Mouse (Mus musculus) monocyte, adult 5-6 weeks (primary cell): ENCODE data around the gene Hoxd8. TPM values are rescaled to one million over a fixed set of nuclear protein-coding genes. Genes with fewer than 3 reads are reported as not detected.

Experiments used
- ATAC-seq: fragments of 153-309, 156-312 bp; replicated peaks from 2 replicates; pipeline ENCODE4 v1.8.0; 2017; ENCODE audit warnings: mild to moderate bottlenecking; ENCODE audit not compliant: low TSS enrichment, insufficient number of reproducible peaks, severe bottlenecking, poor library complexity, low FRiP score
- total RNA-seq: library from RNA; stranded (forward); fragments of 200-1000, 200-491, 200-594 nt; gene quantifications from 3 replicates; pipeline ENCODE4 v1.2.3, GENCODE M21; 2017

The Hoxd8 gene
- total RNA-seq, 1 experiment from 2014 or later, result not detected

- ATAC-seq, result no peak
These were observed 11.0 kb upstream of the Hoxd8 start for GRCm38 (mm10) chr2:74693432-74693827.

- no peak for ATAC-seq
These were observed 10.3 kb upstream of the Hoxd8 start for GRCm38 (mm10) chr2:74694066-74694465.

GRCm38 (mm10) chr2:74695383-74695782 is 9.0 kb upstream of the Hoxd8 start:
- ATAC-seq, result no peak

- no peak for ATAC-seq
These were observed 8.5 kb upstream of the Hoxd8 start for GRCm38 (mm10) chr2:74695813-74696430.

GRCm38 (mm10) chr2:74696442-74697335 is 7.7 kb upstream of the Hoxd8 start:
- ATAC-seq, result no peak

GRCm38 (mm10) chr2:74697567-74698121 is 6.8 kb upstream of the Hoxd8 start, which contains the start of gene Hoxd9:
Hoxd9 (plus strand) TSS chr2:74697727.
- ATAC-seq, result no peak

GRCm38 (mm10) chr2:74698201-74699052 is 6.0 kb upstream of the Hoxd8 start:
- ATAC-seq, result no peak

GRCm38 (mm10) chr2:74699053-74699430 is 5.4 kb upstream of the Hoxd8 start:
- no peak for ATAC-seq

GRCm38 (mm10) chr2:74699664-74700545 is 4.5 kb upstream of the Hoxd8 start:
- ATAC-seq, result no peak

GRCm38 (mm10) chr2:74700546-74701112 is 3.8 kb upstream of the Hoxd8 start:
- no peak; the same call in 1 of the 2 replicates for ATAC-seq

- no peak for ATAC-seq
These were observed 2.2 kb upstream of the Hoxd8 start for GRCm38 (mm10) chr2:74701949-74702819.

GRCm38 (mm10) chr2:74702820-74703219 is 1.6 kb upstream of the Hoxd8 start:
- no peak for ATAC-seq

GRCm38 (mm10) chr2:74703317-74703716 is 1.1 kb upstream of the Hoxd8 start:
- no peak for ATAC-seq

- ATAC-seq, result no peak
These were observed 559 bp upstream of the Hoxd8 start for GRCm38 (mm10) chr2:74703720-74704392.

- no peak for ATAC-seq
These were observed 618 bp downstream of the Hoxd8 start for GRCm38 (mm10) chr2:74704999-74705466.

- ATAC-seq, result no peak
These were observed 1.2 kb downstream of the Hoxd8 start for GRCm38 (mm10) chr2:74705467-74706089.
